Mouse (Mus musculus) brain, embryonic 14.5 days (tissue): ENCODE measurements around the gene Ncapg2.

Source experiments
- CTCF ChIP-seq: fragments of 200-500 bp; IDR thresholded peaks from 2 replicates; pipeline ENCODE4 v1.5.1; 2012; ENCODE audit warnings: inconsistent platforms, mild to moderate bottlenecking, moderate library complexity, borderline replicate concordance; ENCODE audit not compliant: insufficient read depth, insufficient read length; ENCODE audit errors: extremely low read depth
- POLR2A ChIP-seq: fragments of 200-500 bp; IDR thresholded peaks from 2 replicates; pipeline ENCODE4 v1.6.1; 2012; ENCODE audit warnings: mild to moderate bottlenecking, inconsistent platforms, borderline replicate concordance; ENCODE audit not compliant: poor library complexity, insufficient read depth, insufficient read length, severe bottlenecking; ENCODE audit errors: extremely low read depth

DNA sequence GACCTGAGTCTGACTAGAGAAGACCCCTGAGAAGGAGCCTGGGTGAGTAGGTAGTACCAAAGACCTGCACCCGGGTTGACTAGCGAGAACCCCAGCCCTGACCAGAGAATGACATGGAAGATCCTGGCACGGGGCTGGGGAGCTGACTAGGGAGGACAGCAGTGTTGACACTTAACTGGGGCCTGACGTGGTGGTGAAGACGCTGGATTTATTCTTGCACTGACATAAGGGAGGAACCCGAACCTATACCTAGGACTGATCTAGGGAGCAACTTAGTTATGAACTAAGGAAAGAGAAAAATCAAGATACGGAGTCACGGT is 594 bp downstream of the Ncapg2 start:
- TF ChIP-seq CTCF (no peak), POLR2A (no peak)
